Mouse (Mus musculus) telencephalon, adult 2 months (tissue): Measurements from ENCODE around the gene Clec4f.
A peak's percentile ranks its signal among the peaks of the same experiment; 100 is the strongest.
"Not testable (repeated sequence)": the region's sequence is repeated elsewhere in the genome, so short reads cannot be mapped to it uniquely, and the experiment has no call there.

Experiments used
- DNase-seq: peaks from one replicate; pipeline ENCODE4 v3.0.0-alpha.2; 2011; ENCODE audit warnings: low read depth, low spot score

The Clec4f gene

DNA sequence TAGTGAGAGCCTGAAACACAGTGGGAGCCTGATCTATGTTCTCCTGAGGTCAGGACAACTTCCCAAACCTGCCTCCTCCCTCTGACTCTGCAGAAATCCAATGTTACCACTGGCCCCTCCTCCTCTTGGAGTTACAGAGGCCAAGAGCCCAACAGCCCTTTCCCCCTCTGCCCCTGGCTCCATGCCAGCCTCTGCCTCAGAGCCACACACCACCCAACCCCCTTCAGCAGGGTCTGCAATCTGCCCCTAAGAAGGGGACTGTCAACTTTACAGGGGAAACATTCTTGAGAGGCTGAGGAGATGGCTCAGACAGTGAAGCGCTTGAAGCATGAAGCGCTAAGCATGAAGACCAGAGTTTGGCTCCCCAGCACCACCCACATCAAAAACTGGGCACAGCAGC, at the start of gene Clec4f:
Clec4f (minus strand) TSS at position 101 of the 400 bp plus-strand sequence.
- DNase-seq = no peak

DNA sequence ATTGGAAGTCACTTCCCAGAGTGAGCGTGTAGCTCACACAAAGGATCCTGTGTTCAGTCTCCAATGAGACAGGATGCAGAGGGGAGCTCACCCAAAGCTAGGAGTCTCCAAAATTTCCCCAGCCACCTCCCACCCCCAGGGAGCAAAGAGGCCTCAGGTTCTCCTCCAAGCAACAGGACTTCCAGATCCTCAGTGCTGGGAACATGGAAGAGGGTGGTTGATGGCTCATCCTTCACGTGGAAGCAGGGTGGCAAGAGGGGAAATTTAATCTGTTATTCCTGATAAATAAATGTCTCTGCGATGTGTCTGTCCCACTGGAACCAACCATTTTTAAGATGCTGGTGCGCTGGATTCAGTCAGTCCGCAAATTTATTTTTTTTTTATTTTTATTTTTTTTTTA, 48.7 kb upstream of the Clec4f start:
- no peak for DNase-seq

DNA sequence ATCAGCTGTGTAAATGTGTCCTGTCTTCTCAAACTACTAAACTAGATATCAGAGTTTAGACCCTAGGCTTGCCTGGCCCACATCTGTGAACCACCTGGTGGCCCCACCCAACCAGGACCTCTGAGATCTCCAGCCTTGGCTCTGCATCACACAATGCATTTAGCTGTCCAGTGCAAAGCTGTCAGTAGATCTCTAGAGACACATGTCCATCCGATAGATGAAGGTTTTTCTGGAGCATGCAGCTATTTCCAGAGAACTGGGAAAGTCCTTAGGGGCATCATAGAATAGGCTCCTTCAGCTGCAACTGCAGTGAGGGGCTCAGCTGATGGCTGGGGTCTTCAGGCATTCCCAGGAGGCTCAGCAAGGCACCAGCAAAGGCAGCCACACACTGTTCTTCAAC, 48.3 kb upstream of the Clec4f start:
- DNase-seq = no peak

DNA sequence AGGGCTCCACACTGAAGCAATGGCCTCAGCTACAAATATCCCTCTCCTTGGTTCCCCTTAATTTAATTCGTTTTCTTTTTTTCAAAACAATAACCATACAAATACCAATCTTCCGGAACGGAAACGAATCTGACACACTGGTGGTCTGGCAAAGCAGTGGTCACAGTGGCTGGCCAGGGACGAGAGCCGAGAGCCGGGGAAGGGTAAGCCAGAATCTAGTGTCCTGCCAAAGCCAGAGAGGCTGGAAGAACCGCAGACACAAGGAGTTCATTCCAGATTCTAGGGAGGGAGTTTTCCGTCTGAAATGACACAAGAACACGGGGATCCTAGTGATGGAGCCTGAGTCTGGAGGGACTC, 47.7 kb upstream of the Clec4f start:
- no peak for DNase-seq

DNA sequence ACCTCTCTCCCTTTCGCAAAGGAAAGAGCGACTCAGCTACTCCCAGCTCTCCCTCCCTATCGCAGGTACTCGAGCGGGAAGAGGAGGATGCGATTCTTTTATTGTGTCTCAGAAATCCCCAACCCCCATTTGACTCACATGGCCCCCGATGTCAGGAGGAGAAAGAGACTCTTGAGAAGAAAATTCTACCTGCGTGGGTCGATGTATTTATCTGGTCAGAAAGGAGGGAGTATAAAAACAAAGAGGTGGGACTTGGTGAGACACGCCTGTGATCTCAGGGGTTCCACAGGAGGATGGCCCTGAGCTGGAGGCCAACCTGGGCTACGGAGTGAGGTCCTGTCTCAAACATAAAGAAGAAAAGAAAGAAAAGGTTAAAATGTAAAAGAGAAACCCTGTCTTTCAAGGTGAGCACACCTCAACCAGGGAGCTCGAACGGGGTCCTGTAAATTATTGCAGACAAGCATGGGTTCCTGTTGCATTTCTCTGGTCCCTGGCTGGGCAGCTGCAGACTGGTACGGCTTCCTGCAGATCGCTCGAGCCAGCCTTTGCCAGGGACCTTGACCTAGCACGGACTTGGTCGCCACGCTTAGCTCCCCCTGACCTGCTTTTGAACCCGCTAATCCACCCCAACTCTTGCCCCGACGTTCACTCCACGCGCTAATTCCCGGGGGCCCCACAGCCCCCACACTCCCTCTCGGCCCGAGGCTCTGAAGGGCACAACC, 47.2 kb upstream of the Clec4f start:
- no peak for DNase-seq

DNA sequence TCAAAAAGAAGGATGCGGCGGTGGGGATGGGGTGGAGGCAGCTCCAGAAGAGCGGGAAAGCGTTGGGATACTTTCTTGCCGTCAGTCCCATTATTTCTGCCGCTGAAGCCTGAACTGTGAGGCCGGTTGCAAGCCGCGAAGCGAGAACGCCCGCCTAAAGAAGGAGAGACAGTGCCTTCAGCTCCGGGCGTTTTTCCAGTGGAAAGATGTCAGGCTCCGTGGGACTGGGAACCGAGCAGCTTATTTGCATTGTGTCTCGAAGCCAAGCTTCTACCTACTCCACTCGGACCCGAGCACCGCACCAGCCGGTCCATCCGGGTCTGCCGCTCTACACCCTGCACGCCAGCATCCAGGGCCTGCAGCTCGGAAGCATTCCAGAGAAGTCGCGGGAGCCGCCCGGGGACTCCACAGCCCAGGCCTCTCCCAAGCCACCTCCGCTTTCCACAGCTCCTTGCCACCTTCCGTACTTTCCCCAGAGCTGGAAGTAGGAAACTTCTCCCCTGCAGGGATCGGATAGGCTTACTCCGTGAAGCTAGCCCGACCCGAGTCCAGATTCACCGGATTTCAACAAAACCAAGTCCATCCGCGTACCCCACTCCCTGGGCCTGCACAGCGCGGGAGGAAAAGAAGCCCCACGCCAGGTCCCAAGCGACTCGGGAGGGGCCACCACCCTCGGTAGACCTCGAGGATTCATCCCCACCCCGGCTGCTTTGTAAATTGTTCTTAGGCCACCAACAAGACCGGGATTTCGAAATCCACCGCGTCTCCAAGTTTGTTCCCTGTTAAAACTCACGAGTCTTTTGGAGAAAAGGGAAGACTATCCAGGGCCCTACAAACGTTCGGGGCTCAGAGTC, 46.4 kb upstream of the Clec4f start:
- no peak for DNase-seq

DNA sequence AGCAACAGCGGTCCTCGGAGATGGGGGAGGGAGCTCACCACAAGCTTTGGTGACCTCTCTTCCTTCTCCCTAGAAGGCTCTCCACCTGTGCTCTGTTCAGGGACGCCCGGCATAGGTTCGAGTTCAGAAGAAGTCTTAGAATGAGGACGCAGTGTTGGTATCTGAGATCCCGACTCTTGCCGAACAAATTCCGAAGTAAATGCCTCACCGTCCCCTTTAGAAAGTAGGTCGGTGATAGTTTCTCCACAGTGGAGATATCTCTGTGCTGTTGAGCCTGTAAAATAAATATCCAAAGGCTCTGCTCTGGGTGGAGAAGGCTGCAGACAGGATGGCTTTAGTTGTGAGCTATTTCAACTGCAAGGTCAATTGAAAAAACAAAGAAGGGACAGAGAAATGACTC, 45.0 kb upstream of the Clec4f start:
- DNase-seq = no peak

DNA sequence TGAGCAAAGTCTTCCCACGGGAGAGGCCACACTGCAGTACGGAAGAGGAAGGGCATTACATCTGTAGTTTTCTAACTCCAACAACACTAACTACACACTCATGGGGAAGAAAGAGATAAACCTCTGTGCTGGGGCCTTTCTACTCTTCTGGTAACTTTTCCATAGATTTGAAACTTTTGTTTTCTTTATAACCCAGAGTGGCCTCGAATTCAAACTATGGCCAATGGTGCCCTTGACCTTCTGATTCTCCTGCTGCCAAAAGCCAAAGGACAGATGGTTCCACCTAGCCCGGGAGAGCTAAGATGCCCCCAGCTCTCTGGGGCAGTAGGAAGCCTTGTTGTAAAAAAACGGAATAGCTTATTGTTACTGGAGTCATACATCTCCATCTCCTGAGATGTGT, 44.0 kb upstream of the Clec4f start:
- no peak for DNase-seq

DNA sequence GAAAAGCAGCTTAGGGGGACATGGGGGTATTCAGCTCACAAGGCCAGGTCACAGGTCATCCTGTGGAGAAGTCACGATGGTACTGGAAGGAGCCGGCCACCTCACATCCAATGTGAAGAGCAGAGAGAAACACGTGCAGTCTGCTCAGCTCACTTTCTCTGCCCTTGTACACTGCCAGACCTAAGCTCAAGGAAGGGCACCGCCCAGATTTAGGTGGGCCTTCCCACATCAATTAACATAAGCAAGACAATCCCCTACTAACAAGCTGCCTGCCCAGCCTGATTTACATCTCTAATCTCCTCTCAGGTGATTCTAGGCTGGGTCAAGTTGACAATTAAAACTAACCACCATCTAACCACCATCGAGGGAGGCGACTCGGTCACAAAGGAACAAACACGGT, 41.9 kb upstream of the Clec4f start:
- no peak for DNase-seq

DNA sequence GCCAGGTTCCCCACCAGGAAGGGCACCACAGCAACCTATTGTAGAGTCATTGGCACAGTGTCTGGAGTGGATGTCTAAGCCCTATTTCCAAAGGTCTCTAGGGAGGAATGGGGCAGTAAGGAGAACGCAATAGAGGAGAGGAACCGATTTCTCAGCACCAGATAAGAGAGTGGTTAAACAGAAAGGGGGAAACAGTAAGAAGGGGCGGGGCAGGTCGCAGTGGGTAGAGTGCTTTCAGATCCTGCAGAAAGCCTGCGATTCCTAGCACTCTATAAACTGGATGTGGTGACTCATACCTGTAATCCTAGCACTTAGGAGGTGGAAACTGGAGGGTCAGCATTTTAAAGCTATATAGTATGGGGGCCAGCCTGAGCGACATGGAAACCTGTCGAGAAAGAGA, 40.7 kb upstream of the Clec4f start:
- no peak for DNase-seq

DNA sequence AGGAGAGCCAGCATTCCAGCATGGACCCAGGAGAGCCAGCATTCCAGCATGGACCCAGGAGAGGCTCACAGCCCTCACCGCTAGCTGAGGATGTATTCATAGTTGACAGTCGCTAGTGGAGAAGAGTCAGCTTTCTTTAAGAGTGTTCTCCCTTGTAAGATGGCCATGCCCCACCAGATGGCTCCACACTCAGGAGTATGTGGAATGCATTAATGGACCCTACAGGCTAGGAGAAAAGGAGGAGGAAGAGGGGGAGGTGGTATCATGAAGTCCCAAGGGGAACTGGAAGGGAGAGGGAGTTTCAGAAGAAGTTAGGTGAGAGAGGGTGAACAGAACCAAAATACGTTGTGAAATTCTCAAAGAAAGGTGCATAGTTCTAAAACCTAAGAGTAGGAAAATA, 39.7 kb upstream of the Clec4f start:
- DNase-seq = no peak

DNA sequence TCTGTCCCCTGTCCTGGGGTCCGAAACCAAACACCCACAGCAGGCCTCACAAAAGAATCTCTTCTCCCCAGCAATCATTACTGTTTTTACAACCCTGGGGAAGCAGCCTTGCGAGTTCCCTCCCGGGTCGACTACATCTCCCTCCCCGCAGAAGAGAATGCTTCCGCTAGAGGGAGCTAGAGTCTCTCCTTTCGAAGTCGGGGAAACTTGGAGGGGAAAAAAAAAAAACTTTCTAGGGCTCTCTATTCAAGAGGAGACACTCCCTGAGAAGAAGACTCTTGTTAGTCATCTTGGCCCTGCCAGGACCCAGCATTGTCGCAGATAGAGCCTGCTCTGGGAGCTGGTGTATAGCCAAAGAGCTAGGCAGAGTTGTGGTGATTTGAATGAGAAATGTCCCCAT, 37.8 kb upstream of the Clec4f start:
- DNase-seq = peak; percentile 57

DNA sequence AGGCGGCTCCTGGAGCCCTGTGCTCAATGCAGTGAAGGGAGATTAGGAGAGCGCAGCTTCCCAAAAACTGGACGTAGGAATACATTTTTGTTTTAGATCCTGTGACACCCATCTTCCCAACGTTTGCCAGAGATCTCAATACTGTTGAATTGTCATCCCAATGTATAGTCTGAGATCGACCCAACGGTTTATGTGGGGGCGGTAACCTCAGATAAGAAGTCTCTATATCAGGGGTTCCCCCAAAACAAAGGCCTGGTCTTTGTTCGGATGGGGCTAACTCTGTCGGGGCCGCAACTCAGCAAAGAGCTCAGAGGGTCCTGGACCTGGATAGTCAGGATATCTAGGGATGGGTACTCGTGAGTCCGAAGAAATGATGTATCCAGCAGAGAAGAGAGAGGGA, 37.0 kb upstream of the Clec4f start:
- no peak for DNase-seq

DNA sequence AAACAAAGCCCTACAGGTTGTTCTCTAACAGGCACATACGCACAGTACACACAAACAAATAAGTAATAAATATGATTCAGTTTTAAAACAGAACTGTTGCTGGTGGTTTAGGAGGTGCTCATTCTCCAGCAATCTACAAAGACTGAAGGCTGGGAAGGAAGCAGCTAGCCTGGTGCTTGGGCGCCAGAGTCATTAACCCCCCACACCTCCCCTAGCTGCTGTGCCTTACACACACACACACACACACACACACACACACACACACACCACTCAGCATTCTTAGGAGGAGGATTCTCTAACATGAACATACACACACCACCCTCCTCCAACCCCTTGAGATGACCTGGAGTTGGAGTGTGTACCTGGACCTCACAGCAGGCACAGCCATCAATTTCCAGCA, 34.9 kb upstream of the Clec4f start:
- no peak for DNase-seq

DNA sequence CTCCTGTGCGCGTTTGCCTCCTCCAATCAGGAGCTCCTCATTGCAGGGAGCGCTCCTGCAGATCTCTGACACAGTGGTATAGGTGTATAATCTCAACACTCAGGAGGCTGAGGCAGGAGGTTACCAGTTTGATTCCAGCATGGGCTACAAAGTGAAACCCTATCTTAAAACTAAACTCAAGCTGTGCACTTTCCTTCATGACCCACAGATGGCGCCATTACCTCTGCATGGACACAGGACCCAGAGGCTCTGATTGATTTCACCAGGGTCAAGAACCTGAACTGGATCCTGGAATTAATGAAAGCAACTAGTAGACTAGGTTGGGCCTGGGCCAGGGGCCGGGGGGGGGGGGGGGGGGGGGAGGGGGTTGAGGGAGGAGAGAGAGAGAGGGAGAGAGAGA, 34.3 kb upstream of the Clec4f start:
- no peak for DNase-seq

DNA sequence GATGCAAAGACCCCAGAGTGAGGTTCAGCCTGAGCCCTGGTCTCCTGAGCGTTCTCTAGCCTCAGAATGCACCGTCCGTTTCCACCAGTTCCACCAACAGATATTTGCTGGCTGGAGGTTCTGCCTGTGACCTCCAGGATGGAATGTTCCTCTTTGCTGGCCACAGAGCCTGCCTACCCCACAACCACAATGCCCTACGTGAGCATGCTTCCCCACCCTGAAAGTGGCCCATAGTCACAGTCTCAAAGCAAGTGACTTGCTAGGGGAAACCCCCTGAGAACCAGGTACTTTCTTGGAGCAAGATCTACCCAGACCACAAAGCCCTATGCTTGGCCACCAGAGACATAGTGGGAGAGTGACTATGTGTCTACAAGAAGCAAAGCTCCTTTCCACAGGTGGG, 33.4 kb upstream of the Clec4f start:
- DNase-seq = no peak

DNA sequence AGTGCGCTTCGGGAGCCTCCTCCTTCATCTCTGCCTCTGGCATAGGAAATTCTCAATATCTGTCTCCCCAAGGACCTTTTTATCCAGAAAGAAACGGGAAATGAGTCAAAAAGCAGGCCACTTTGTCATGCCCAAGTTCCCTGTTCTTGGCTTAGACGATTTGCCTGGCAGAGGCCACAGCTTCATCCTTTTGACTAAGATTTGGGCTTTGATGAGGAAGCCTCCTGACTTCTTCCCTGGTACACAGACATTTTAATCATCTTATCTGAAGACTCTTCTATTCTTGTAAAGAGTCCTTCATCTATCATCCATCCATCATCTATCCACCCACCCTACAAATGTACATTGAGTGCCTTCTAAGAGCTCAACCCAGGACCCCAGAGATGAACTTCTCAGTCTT, 21.8 kb upstream of the Clec4f start, which contains the start of gene Cd207:
Cd207 (minus strand) TSS at position 101 of the 400 bp plus-strand sequence.
- DNase-seq = no peak

DNA sequence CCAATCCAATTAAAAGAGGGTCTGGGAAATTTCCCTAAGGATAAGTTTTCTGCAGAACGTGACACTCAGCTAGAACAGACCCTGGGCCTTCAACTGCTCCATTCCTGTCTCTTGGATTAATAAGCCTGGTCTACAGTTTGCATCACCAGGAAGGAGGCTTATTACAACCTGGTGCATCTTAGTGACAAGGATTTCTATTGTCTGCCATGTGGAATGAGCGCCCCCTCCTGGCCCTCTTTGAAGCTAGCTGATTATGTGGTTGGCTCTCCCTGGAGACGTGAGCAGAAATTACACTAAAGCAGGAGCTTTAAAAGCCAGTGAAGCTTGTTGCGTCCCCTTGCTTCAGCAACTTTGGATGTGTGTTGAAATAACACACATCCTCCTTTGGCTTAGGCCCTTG, 17.4 kb upstream of the Clec4f start:
- peak; percentile 49 for DNase-seq

DNA sequence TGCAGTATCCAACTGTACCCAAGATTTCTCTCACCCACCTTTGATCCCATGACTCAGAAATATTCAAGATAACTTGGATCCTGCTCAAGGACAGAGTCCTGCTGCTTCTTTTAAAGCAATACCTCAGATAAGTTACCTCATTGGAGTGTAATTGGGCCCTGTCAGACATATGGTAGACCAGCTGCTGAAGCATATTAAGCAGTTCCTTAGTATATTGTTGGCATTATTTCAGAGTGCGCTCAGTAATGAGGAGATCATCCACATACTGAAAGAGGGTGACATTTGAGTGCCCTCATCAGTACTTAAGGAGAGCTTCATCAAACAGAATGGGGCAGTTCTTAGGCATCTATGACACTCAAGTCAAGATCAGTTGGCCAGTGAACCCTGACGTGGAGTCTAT, 9.0 kb upstream of the Clec4f start:
- DNase-seq = no peak

DNA sequence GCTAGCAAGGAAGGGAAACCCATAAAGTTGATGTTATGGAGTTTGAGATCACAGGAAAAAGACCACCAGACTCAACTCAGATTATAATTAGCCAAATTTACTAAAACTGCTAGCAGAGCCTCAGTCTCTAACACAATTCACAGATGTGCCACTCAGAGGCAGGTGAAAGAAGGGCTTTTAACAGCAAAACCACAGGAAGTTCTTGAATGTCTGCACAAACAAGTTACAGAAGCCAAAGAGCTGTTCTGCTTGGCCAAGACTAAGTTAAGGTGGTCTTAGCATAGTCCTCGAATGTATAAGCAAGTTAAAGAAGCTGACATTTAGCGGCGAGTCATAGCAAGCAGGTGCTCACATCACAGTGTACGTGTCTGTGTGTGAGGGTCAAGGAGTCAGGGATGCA, 4.8 kb upstream of the Clec4f start:
- DNase-seq = no peak

DNA sequence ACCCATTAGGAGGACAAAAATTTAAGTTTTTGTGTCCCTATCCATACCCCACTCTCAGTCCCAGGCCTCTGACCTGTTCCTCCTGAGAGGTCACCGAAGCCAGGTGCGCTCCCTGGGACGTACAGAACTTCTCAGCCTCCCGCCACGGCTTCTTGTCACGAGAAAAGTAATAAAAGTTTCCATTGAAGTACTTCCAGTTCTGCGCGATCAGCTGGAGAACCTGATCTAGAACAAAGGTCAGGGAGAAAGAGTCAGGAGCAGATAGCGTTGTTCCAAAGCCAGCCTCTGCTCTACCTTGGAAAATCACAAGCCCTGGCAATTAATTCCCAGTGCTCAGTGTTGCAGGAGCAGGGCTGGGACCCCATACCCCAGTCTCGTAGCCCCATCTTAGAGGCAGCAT, 9.3 kb downstream of the Clec4f start:
- no peak for DNase-seq

DNA sequence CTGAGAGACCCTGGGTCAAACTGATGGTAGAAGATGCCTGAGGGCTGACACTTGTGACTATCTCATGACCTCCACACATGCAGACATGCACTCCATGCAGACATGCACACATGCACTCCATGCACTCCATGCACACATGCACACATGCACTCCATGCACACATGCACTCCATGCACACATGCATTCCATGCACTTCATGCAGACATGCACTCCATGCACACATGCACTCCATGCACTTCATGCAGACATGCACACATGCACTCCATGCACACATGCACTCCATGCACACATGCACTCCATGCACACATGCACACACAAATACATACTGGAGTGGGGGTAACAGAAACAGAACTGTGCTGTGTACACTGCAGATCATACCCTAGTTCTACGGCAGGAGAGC, 20.7 kb downstream of the Clec4f start:
- no peak for DNase-seq

DNA sequence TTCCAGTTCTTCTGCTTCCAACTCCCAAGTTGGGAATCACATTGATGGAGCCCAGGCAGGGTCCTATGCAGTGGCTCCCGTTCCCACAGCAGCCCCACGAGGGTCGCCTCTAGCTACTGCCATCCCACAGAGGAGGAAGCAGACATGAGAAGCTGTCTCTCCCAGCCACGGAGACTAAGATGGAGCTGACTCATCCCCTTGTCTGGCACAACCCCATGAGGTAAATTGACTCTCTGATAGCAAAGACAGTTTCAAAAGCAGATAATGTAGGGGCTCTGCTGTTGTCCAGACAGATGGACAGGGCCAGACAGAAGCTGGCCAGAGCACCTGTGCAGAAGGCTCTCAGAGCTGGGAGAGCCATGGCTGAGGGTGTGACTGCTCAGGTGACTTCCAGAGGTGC, 21.4 kb downstream of the Clec4f start:
- DNase-seq = not testable (repeated sequence)
